In the genomic region with DNA sequence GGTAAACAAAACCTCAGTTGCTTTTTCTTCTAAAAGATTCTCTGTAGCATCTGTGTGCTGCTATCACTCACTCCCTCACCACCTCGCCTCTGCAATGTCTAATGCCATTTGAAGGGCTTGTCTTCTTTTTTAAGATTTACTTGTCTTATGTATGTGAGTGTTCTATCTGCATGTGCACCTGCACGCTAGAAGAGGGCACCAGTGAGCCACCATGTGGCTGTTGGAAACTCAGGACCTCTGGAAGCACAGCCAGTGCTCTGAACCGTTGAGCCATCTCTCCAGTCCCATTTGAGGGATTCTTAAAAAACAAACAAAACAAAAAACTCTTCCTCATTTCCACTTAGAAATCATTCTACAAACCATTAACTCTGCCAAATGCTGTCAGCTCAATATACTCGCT, we compare ENCODE assay signal across 18 mouse cellular contexts.
DNase-seq lines count a peak whose midpoint lies in the region; ATAC-seq and TF ChIP-seq lines count a peak whose summit lies in the region.
"Had no signal": no experiment of that assay in that cellular context is flagged by ENCODE, and none has a peak within 500 bp of the region (broad histone marks: within the 10 kb centered on the region; RNA-seq: fewer than 3 reads in every experiment).

No protein-coding gene starts in this region.

- H3K27me3 ChIP-seq in hindbrain, postnatal 0 days (ENCODE audit: insufficient read depth, low read length), result no peaks in the 10 kb centered on the region
- H3K27me3 ChIP-seq in hindbrain, embryonic 13.5 days, result no peaks in the 10 kb centered on the region
- no peaks in the 10 kb centered on the region for H3K27me3 ChIP-seq in stomach, postnatal 0 days (ENCODE audit: control insufficient read depth, insufficient read depth, low read length)
- H3K27me3 ChIP-seq: embryonic facial prominence, embryonic 15.5 days; limb, embryonic 13.5 days; neural tube, embryonic 12.5 days had no signal

- TF ChIP-seq CTCF in hindbrain, postnatal 0 days (IDR thresholded peaks at IDR 0.05; ENCODE audit: low read depth), result peak; percentile 58
- peak; percentile 31; the same call in 1 of the 2 replicates for TF ChIP-seq CTCF in lung, adult 2 months (IDR thresholded peaks at IDR 0.05; ENCODE audit: insufficient read depth, low read length)
- peak; percentile 53 for TF ChIP-seq CTCF in stomach, postnatal 0 days (IDR thresholded peaks at IDR 0.05; ENCODE audit: low read depth)

- peaks cover 31% of the 10 kb centered on the region for H3K36me3 ChIP-seq in hindbrain, postnatal 0 days (ENCODE audit: insufficient read depth, low read length)
- H3K36me3 ChIP-seq in hindbrain, embryonic 13.5 days, result peaks cover 54% of the 10 kb centered on the region
- 0 out of 2 replicates have a peak, but pooled peaks cover 11% of the 10 kb centered on the region for H3K36me3 ChIP-seq in stomach, postnatal 0 days (ENCODE audit: control insufficient read depth, insufficient read depth, low read length)

- no peak for ATAC-seq in hindbrain, postnatal 0 days
- ATAC-seq in hindbrain, embryonic 13.5 days (ENCODE audit: low FRiP score), result no peak
- ATAC-seq in stomach, postnatal 0 days (ENCODE audit: low FRiP score, low TSS enrichment), result no peak
- ATAC-seq: forebrain, embryonic 16.5 days; midbrain, embryonic 16.5 days had no signal

- no peak for TF ChIP-seq POLR2A in lung, adult 2 months (IDR thresholded peaks at IDR 0.05; ENCODE audit: borderline replicate concordance, extremely low read depth, low read depth, low read length)

- WGBS in hindbrain, postnatal 0 days, result 76% methylated on average over 4 of the region's 4 CpGs
- WGBS in hindbrain, embryonic 13.5 days, result 83% methylated on average over 4 of the region's 4 CpGs
- 70% methylated on average over 4 of the region's 4 CpGs for WGBS in lung, adult 2 months
- 70% methylated on average over 4 of the region's 4 CpGs for WGBS in stomach, postnatal 0 days

- no peaks in the 10 kb centered on the region for H3K9me3 ChIP-seq in hindbrain, postnatal 0 days (ENCODE audit: low read length)
- H3K9me3 ChIP-seq in hindbrain, embryonic 13.5 days, result no peaks in the 10 kb centered on the region
- H3K9me3 ChIP-seq in stomach, postnatal 0 days (ENCODE audit: control insufficient read depth, low read length), result no peaks in the 10 kb centered on the region
- H3K9me3 ChIP-seq: embryonic facial prominence, embryonic 15.5 days; heart, embryonic 10.5 days; limb, embryonic 13.5 days; neural tube, embryonic 12.5 days had no signal

- H3K4me3 ChIP-seq in hindbrain, postnatal 0 days (ENCODE audit: low read length), result no peak overlapping the region
- no peak overlapping the region for H3K4me3 ChIP-seq in hindbrain, embryonic 13.5 days
- H3K4me3 ChIP-seq in lung, adult 2 months (replicated peaks; ENCODE audit: extremely low read depth, low read depth, low read length), result no peak overlapping the region
- H3K4me3 ChIP-seq in stomach, postnatal 0 days (ENCODE audit: low read depth, low read length), result no peak overlapping the region
- H3K4me3 ChIP-seq: embryonic facial prominence, embryonic 15.5 days; heart, embryonic 10.5 days; limb, embryonic 13.5 days; neural tube, embryonic 12.5 days had no signal

- H3K27ac ChIP-seq in hindbrain, postnatal 0 days, result no peak overlapping the region
- no peak overlapping the region for H3K27ac ChIP-seq in hindbrain, embryonic 13.5 days
- H3K27ac ChIP-seq in stomach, postnatal 0 days (replicated peaks), result no peak overlapping the region
- H3K27ac ChIP-seq: embryonic facial prominence, embryonic 15.5 days; heart, embryonic 10.5 days; limb, embryonic 13.5 days; neural tube, embryonic 12.5 days had no signal

- intact Hi-C loops in left cerebral cortex, postnatal 14 days (cut with DNase I), result loop anchor here (10.0 kb wide), 1 partner anchor 134 kb away; no protein-coding TSS in a partner anchor

- no peak overlapping the region for H3K4me2 ChIP-seq in hindbrain, postnatal 0 days (ENCODE audit: low read depth, low read length)
- no peak overlapping the region for H3K4me2 ChIP-seq in hindbrain, embryonic 13.5 days
- no peak overlapping the region for H3K4me2 ChIP-seq in stomach, postnatal 0 days (replicated peaks; ENCODE audit: low read depth)
- H3K4me2 ChIP-seq: embryonic facial prominence, embryonic 15.5 days; limb, embryonic 13.5 days; neural tube, embryonic 12.5 days had no signal

- no peaks in the 10 kb centered on the region for H3K4me1 ChIP-seq in hindbrain, postnatal 0 days (ENCODE audit: insufficient read depth, low read length)
- H3K4me1 ChIP-seq in hindbrain, embryonic 13.5 days (replicated peaks), result no peaks in the 10 kb centered on the region
- H3K4me1 ChIP-seq in lung, adult 2 months (ENCODE audit: control insufficient read depth, insufficient read depth, low read length), result no peaks in the 10 kb centered on the region
- H3K4me1 ChIP-seq in stomach, postnatal 0 days (replicated peaks; ENCODE audit: control insufficient read depth, insufficient read depth), result no peaks in the 10 kb centered on the region
- H3K4me1 ChIP-seq: embryonic facial prominence, embryonic 15.5 days; limb, embryonic 13.5 days; neural tube, embryonic 12.5 days had no signal

- no peak overlapping the region for H3K9ac ChIP-seq in hindbrain, postnatal 0 days (replicated peaks; ENCODE audit: low read length)
- no peak overlapping the region for H3K9ac ChIP-seq in hindbrain, embryonic 13.5 days
- H3K9ac ChIP-seq in stomach, postnatal 0 days (ENCODE audit: low read length), result no peak overlapping the region
- H3K9ac ChIP-seq: embryonic facial prominence, embryonic 15.5 days; limb, embryonic 13.5 days; neural tube, embryonic 12.5 days had no signal

- peak; percentile 57 for DNase-seq in hindbrain, postnatal 0 days (ENCODE audit: low spot score)
- no peak for DNase-seq in lung, adult 2 months
- DNase-seq in lung, postnatal 25 days (ENCODE audit: low spot score), result no peak
- peak; percentile 8 for DNase-seq in R1 (ENCODE audit: low read depth, low spot score)
- no peak for DNase-seq in stomach, postnatal 0 days (ENCODE audit: low spot score)
- DNase-seq in left cerebral cortex, postnatal 14 days (ENCODE audit: low spot score in 2 of 2), result no peak
- DNase-seq: adrenal gland, postnatal 25 days; gastrocnemius, postnatal 10 days; heart, postnatal 36 days; lung, postnatal 4 days; thymus, postnatal 36 days had no signal

- no peak for TF ChIP-seq EP300 in stomach, postnatal 0 days (optimal IDR thresholded peaks at IDR 0.05)

Comparison
In these comparisons a context has a peak if more than half of its experiments do, and no peak if none do; other contexts are left out.
1. DNase-seq: peak in hindbrain, postnatal 0 days (single experiment) and R1 (single experiment); none in lung, adult 2 months (single experiment), lung, postnatal 25 days (single experiment), stomach, postnatal 0 days (single experiment) and left cerebral cortex, postnatal 14 days (0 of 2).
2. Peak in every context shown above with its lines, with median percentiles within 50 percentile points of each other: CTCF ChIP-seq.